Mouse (Mus musculus) CH12.LX (cell line): ENCODE results near the gene Aldh8a1. TPM values are rescaled to one million over a fixed set of nuclear protein-coding genes. Genes with fewer than 3 reads are reported as not detected.
"Not testable (repeated sequence)": the region's sequence is repeated elsewhere in the genome, so short reads cannot be mapped to it uniquely, and the experiment has no call there.

Source experiments
- DNase-seq: peaks from one replicate; pipeline ENCODE4 v3.0.0-alpha.2; 2013; ENCODE audit errors: extremely low read depth
- H3K27ac ChIP-seq: 2 replicates; pipeline ENCODE4 v1.5.1; 2012; ENCODE audit warnings: low read depth, mild to moderate bottlenecking, control low read depth, moderate library complexity; ENCODE audit not compliant: insufficient read depth
- H3K27me3 ChIP-seq: replicated peaks from 2 replicates; pipeline ENCODE3; 2012; ENCODE audit warnings: inconsistent platforms
- H3K36me3 ChIP-seq, 2 experiments: replicated peaks in 1 of 2; 2 replicates each; pipeline versions ENCODE3 to v1.6.1; 2012; ENCODE audit warnings: inconsistent platforms in 1 of 2, low read length in 1 of 2, mild to moderate bottlenecking in 1 of 2, mixed read lengths in 1 of 2, moderate library complexity in 1 of 2; ENCODE audit not compliant: control insufficient read depth in 1 of 2, insufficient read depth in 1 of 2
- H3K4me1 ChIP-seq, 2 experiments: 2 replicates each; pipeline ENCODE4 v1.6.1; 2012; ENCODE audit warnings: inconsistent platforms in 1 of 2, moderate library complexity in 1 of 2; ENCODE audit not compliant: insufficient read depth in 2 of 2, control insufficient read depth in 1 of 2
- H3K4me2 ChIP-seq: 2 replicates; pipeline ENCODE4 v1.6.1; 2012; ENCODE audit warnings: low read depth, mild to moderate bottlenecking, control low read depth; ENCODE audit not compliant: poor library complexity, insufficient read depth, severe bottlenecking
- H3K4me3 ChIP-seq, 3 experiments: fragments of 150-350 bp in 1 of 3; sonication (generic) in 1 of 3; replicated peaks in 1 of 3; 2 replicates each; pipeline versions ENCODE3 to v1.5.1; 2011 to 2012; ENCODE audit warnings: low read depth in 2 of 3, low read length in 2 of 3, mild to moderate bottlenecking in 2 of 3, moderate library complexity in 2 of 3, control low read depth in 1 of 3, improper control_type of control experiment in 1 of 3, inconsistent platforms in 1 of 3, mixed read lengths in 1 of 3; ENCODE audit not compliant: poor library complexity in 1 of 3
- H3K79me2 ChIP-seq: replicated peaks from 2 replicates; pipeline ENCODE4 v1.6.1; 2012; ENCODE audit warnings: mild to moderate bottlenecking, moderate library complexity; ENCODE audit not compliant: control insufficient read depth, poor library complexity, insufficient read depth, severe bottlenecking; ENCODE audit errors: extremely low read depth
- H3K9ac ChIP-seq: 2 replicates; pipeline ENCODE4 v1.6.1; 2012; ENCODE audit warnings: low read depth, mild to moderate bottlenecking, control low read depth, moderate library complexity; ENCODE audit not compliant: insufficient read depth
- H3K9me3 ChIP-seq: replicated peaks from 2 replicates; pipeline ENCODE3; 2012; ENCODE audit warnings: low read length, inconsistent platforms, mixed read lengths
- BHLHE40 ChIP-seq: IDR thresholded peaks from 2 replicates; pipeline ENCODE4 v1.6.1; 2011; ENCODE audit warnings: mild to moderate bottlenecking, low read depth, low read length, improper control_type of control experiment
- CHD1 ChIP-seq: IDR thresholded peaks from 2 replicates; pipeline ENCODE4 v1.6.1; 2012; ENCODE audit warnings: low read depth, low read length, improper control_type of control experiment, inconsistent platforms
- CHD2 ChIP-seq: IDR thresholded peaks from 2 replicates; pipeline ENCODE4 v1.6.1; 2011; ENCODE audit warnings: low read length, improper control_type of control experiment
- CTCF ChIP-seq, 2 experiments: IDR thresholded peaks in 1 of 2; conservative IDR thresholded peaks in 1 of 2; 2 replicates each; pipeline ENCODE4 v1.5.1; 2011 to 2012; ENCODE audit warnings: low read depth in 2 of 2, low read length in 2 of 2, improper control_type of control experiment in 1 of 2, inconsistent platforms in 1 of 2, mild to moderate bottlenecking in 1 of 2, moderate library complexity in 1 of 2
- ELF1 ChIP-seq: IDR thresholded peaks from 2 replicates; pipeline ENCODE4 v1.6.1; 2014; ENCODE audit warnings: low read depth, mild to moderate bottlenecking, inconsistent platforms, low read length, improper control_type of control experiment
- EP300 ChIP-seq: IDR thresholded peaks from 2 replicates; pipeline ENCODE4 v1.6.1; 2011; ENCODE audit warnings: low read length, improper control_type of control experiment
- ETS1 ChIP-seq: conservative IDR thresholded peaks from 2 replicates; pipeline ENCODE4 v1.6.1; 2012; ENCODE audit warnings: low read depth, mild to moderate bottlenecking, inconsistent platforms, low read length, improper control_type of control experiment, moderate library complexity
- HCFC1 ChIP-seq: IDR thresholded peaks from 2 replicates; pipeline ENCODE4 v1.6.1; 2012; ENCODE audit warnings: low read depth, mild to moderate bottlenecking, inconsistent platforms, low read length, improper control_type of control experiment
- IRF4 ChIP-seq: IDR thresholded peaks from 2 replicates; pipeline ENCODE4 v1.6.1; 2014; ENCODE audit warnings: low read depth, mild to moderate bottlenecking, inconsistent platforms, low read length, improper control_type of control experiment
- KAT2A ChIP-seq: IDR thresholded peaks from 2 replicates; pipeline ENCODE4 v1.6.1; 2012; ENCODE audit warnings: low read length, improper control_type of control experiment, inconsistent platforms; ENCODE audit not compliant: insufficient replicate concordance
- MAFK ChIP-seq: IDR thresholded peaks from 2 replicates; pipeline ENCODE4 v1.6.1; 2011; ENCODE audit warnings: low read length, improper control_type of control experiment; ENCODE audit not compliant: insufficient replicate concordance
- MAZ ChIP-seq: IDR thresholded peaks from 2 replicates; pipeline ENCODE4 v1.6.1; 2012; ENCODE audit warnings: low read depth, mild to moderate bottlenecking, inconsistent platforms, low read length, improper control_type of control experiment, moderate library complexity
- MEF2A ChIP-seq: IDR thresholded peaks from 2 replicates; pipeline ENCODE4 v1.6.1; 2014; ENCODE audit warnings: low read depth, mild to moderate bottlenecking, inconsistent platforms, low read length, improper control_type of control experiment, borderline replicate concordance
- MXI1 ChIP-seq: IDR thresholded peaks from 2 replicates; pipeline ENCODE4 v1.6.1; 2011; ENCODE audit warnings: mild to moderate bottlenecking, low read depth, low read length, improper control_type of control experiment
- MYC ChIP-seq: IDR thresholded peaks from 2 replicates; pipeline ENCODE4 v1.6.1; 2011; ENCODE audit warnings: low read depth, mild to moderate bottlenecking, improper control_type of control experiment, low read length
- NRF1 ChIP-seq: IDR thresholded peaks from 2 replicates; pipeline ENCODE4 v1.6.1; 2014; ENCODE audit warnings: low read depth, mild to moderate bottlenecking, inconsistent platforms, low read length, improper control_type of control experiment, moderate library complexity
- PAX5 ChIP-seq: IDR thresholded peaks from 2 replicates; pipeline ENCODE4 v1.6.1; 2012; ENCODE audit warnings: low read length, inconsistent platforms, mixed read lengths
- POLR2A ChIP-seq: IDR thresholded peaks from 2 replicates; pipeline ENCODE4 v1.6.1; 2011; ENCODE audit warnings: low read depth, mild to moderate bottlenecking, improper control_type of control experiment, low read length
- RCOR1 ChIP-seq: conservative IDR thresholded peaks from 2 replicates; pipeline ENCODE4 v1.6.1; 2012; ENCODE audit warnings: low read depth, mild to moderate bottlenecking, inconsistent platforms, low read length, improper control_type of control experiment
- TCF12 ChIP-seq: IDR thresholded peaks from 2 replicates; pipeline ENCODE4 v1.6.1; 2014; ENCODE audit warnings: low read depth, mild to moderate bottlenecking, inconsistent platforms, low read length, improper control_type of control experiment
- USF2 ChIP-seq: conservative IDR thresholded peaks from 2 replicates; pipeline ENCODE4 v1.6.1; 2011; ENCODE audit warnings: low read depth, low read length, improper control_type of control experiment
- ZNF384 ChIP-seq: IDR thresholded peaks from 2 replicates; pipeline ENCODE4 v1.6.1; 2012; ENCODE audit warnings: low read depth, low read length, improper control_type of control experiment, inconsistent platforms
- dilution Hi-C: fragments of 300-500 bp; cut with MboI; formaldehyde crosslinking; loops from 2 replicates; pipeline ENCODE4 v1.14.3; 2020; ENCODE audit warnings: low sequenced_read_pairs; ENCODE audit not compliant: extremely low pct_unique_long_range_greater_than_20kb, extremely low pct_ligation_motif_present
- in situ Hi-C: fragments of 300-500 bp; cut with MboI; formaldehyde crosslinking; loops from 3 replicates; pipeline ENCODE4 v1.14.3; 2019; ENCODE audit warnings: low sequenced_read_pairs, low pct_ligation_motif_present, low pct_unique_long_range_greater_than_20kb, mixed read lengths
- polyA plus RNA-seq: library from polyadenylated mRNA; unstranded; fragments of >175 nt; gene quantifications from 2 replicates; pipeline ENCODE4 v1.2.1, GENCODE M21; 2012; ENCODE audit warnings: low read depth; ENCODE audit not compliant: insufficient read length
- total RNA-seq, 2 experiments: library from RNA; depleted of rRNA; stranded (reverse); fragments of 300-350 nt in 1 of 2; fragments of >200 nt in 1 of 2; gene quantifications; 2 replicates each; pipeline ENCODE4 v1.2.3; 2012 to 2014

Gene Aldh8a1
- total and polyA plus RNA-seq, 3 experiments: 0.08 to 0.11 TPM; not detected in 1

DNA sequence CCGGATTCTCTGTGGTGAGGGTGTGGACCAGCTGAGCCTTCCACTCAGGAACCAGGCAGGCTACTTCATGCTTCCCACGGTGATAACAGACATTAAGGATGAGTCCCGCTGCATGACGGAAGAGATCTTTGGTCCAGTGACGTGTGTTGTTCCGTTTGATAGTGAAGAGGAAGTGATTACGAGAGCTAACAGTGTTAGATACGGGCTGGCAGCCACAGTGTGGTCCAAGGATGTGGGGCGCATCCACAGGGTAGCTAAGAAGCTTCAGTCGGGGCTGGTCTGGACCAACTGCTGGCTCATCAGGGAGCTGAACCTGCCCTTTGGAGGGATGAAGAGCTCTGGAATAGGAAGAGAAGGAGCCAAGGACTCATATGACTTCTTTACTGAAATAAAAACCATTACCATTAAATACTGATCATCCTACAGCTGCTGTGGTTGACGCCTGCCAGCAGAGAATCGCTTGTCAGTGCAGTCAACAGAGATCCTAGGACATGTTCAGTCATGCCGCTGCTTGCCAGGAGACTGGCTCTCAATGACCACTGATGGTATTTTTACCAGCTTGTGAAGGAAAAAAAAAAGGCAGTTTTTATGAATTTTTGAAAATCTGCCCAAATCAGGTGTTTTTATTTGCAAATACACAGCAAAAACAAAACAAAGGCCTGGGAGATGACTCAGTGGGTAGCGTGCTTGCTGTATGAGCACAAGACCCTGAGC lies 18.5 kb downstream of the Aldh8a1 start:
- Histone ChIP-seq H3K79me2 (no peaks in the 10 kb centered on the region), H3K4me2 (peak overlapping the region; percentile 2; the same call in 1 of the 2 replicates), H3K27ac (no peak overlapping the region), H3K4me1 (peaks cover 7 to 25% of the 10 kb centered on the region in 2 experiments), H3K9ac (no peak overlapping the region), H3K9me3 (no peaks in the 10 kb centered on the region), H3K4me3 (no peak overlapping the region), H3K27me3 (peaks cover 1% of the 10 kb centered on the region), H3K36me3 (no peaks in the 10 kb centered on the region)
- in situ Hi-C loops: loop anchor here (10.0 to 25.0 kb wide), 2 partner anchors 49 to 217 kb away; no protein-coding TSS in a partner anchor
- peak; percentile 45 for DNase-seq
- TF ChIP-seq MXI1 (no peak), NRF1 (no peak), EP300 (peak; percentile 43; the same call in 1 of the 2 replicates), CHD1 (peak; percentile 97), IRF4 (peak; percentile 15; the same call in 1 of the 2 replicates), PAX5 (no peak), RCOR1 (0 out of 2 replicates have a peak, but pooled peaks have one; percentile 18), BHLHE40 (peak; percentile 19; the same call in 1 of the 2 replicates), ZNF384 (peak; percentile 57), ELF1 (peak; percentile 9; the same call in 1 of the 2 replicates), MEF2A (peak; percentile 68; the same call in 1 of the 2 replicates)
- dilution Hi-C loops: no loop called here

DNA sequence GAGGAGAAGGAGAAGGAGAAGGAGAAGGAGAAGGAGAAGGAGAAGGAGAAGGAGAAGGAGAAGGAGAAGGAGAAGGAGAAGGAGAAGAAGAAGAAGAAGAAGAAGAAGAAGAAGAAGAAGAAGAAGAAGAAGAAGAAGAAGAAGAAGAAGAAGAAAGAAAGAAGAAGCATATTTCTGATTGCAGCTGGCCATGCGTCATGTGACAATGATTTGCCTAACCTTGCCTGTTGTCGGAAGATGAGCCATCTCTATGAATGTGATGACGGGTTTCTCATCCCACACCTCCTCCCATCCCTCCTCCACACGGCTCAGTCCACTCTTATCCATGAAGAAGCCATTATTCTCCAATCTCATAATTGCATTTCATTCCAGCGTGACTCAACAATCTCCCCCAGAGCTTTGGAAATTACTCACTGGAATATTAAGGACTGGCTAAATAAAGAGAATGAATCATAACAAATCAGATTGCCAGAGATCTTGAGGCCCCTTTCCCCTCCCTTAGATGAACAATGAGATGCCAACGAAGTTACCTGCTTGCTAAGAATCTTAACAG lies 21.9 kb downstream of the Aldh8a1 start:
- H3K27me3 ChIP-seq, H3K9me3 ChIP-seq, DNase-seq, H3K27ac ChIP-seq, H3K9ac ChIP-seq, H3K79me2 ChIP-seq, H3K4me3 ChIP-seq, dilution Hi-C loops, H3K4me2 ChIP-seq, H3K36me3 ChIP-seq: not testable (repeated sequence)
- in situ Hi-C loops: loop anchor here (10.0 to 25.0 kb wide), 2 partner anchors 46 to 213 kb away; no protein-coding TSS in a partner anchor
- H3K4me1 ChIP-seq: peaks cover 7 to 21% of the 10 kb centered on the region in 2 experiments

DNA sequence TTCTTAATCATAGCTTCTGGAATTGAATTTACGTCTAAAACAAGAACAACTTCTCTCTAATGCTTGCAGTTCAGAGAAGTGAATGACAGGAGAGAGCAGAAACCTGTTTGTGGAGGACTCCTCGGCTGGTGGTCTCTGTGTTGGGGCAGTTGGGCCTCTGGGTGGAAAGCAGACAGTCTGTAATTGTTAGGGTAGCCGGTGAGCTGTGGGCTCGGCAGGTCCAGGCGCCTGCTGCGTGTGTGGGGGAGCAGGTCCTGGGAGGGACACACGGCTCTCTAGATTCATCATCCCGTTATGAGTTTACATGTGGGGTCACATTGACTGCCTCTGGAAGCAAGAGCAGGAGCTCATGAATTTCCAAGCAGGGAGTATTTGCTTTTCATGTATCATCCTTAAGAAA lies 22.5 kb downstream of the Aldh8a1 start:
- Histone ChIP-seq H3K4me2 (no peak overlapping the region), H3K27me3 (no peaks in the 10 kb centered on the region), H3K36me3 (no peaks in the 10 kb centered on the region), H3K9me3 (no peaks in the 10 kb centered on the region), H3K27ac (no peak overlapping the region), H3K4me3 (no peak overlapping the region), H3K79me2 (no peaks in the 10 kb centered on the region), H3K4me1 (peaks cover 7 to 23% of the 10 kb centered on the region in 2 experiments), H3K9ac (no peak overlapping the region)
- DNase-seq: no peak
- no peak for TF ChIP-seq USF2
- TF ChIP-seq KAT2A: no peak
- TF ChIP-seq CHD2: no peak
- TF ChIP-seq POLR2A: no peak
- no peak for TF ChIP-seq ETS1
- no peak for TF ChIP-seq EP300
- TF ChIP-seq NRF1: no peak
- no peak for TF ChIP-seq HCFC1
- TF ChIP-seq BHLHE40: no peak
- no peak for TF ChIP-seq CHD1
- no peak for TF ChIP-seq CTCF (conservative IDR thresholded peaks at IDR 0.05 in 1 of 2, IDR thresholded peaks at IDR 0.05 in 1 of 2; ENCODE audit: low read depth in 2 of 2, low read length in 2 of 2)
- no peak for TF ChIP-seq TCF12
- no peak for TF ChIP-seq MAZ
- TF ChIP-seq MAFK: no peak
- no peak for TF ChIP-seq MYC
- dilution Hi-C loops: no loop called here
- in situ Hi-C loops: loop anchor here (10.0 to 25.0 kb wide), 2 partner anchors 45 to 213 kb away; no protein-coding TSS in a partner anchor
